Mouse (Mus musculus) macrophage (primary cell): ENCODE measurements around the gene Orc3. TPM values are rescaled to one million over a fixed set of nuclear protein-coding genes. Genes with fewer than 3 reads are reported as not detected.
"Not testable (repeated sequence)": the region's sequence is repeated elsewhere in the genome, so short reads cannot be mapped to it uniquely, and the experiment has no call there.

ENCODE experiments used
- H3K27ac ChIP-seq: fragments of 350-480 bp; formaldehyde crosslinking; 2 replicates; pipeline ENCODE4 v1.9.0; 2021
- H3K36me3 ChIP-seq: fragments of 350-480 bp; formaldehyde crosslinking; 2 replicates; pipeline ENCODE4 v1.9.0; 2021; ENCODE audit errors: inconsistent target
- H3K4me3 ChIP-seq: fragments of 350-480 bp; formaldehyde crosslinking; 2 replicates; pipeline ENCODE4 v1.9.0; 2021; ENCODE audit errors: inconsistent target
- H3K79me2 ChIP-seq: fragments of 350-480 bp; formaldehyde crosslinking; 2 replicates; pipeline ENCODE4 v1.9.0; 2021; ENCODE audit errors: inconsistent target
- whole genome bisulfite sequencing: methylation state at CpG from one replicate; pipeline ENCODE4 v1.1.7; 2026; ENCODE audit warnings: inconsistent platforms; ENCODE audit not compliant: missing documents; 5-methylcytosine and 5-hydroxymethylcytosine counted together
- polyA plus RNA-seq: library from polyadenylated mRNA; stranded (reverse); fragments of 250-400 nt; gene quantifications from 3 replicates; pipeline ENCODE4 v1.2.4, GENCODE M21; 2018; ENCODE audit warnings: inconsistent platforms

Gene Orc3
- polyA plus RNA-seq, 1 experiment from 2014 or later = 39.7 TPM

DNA sequence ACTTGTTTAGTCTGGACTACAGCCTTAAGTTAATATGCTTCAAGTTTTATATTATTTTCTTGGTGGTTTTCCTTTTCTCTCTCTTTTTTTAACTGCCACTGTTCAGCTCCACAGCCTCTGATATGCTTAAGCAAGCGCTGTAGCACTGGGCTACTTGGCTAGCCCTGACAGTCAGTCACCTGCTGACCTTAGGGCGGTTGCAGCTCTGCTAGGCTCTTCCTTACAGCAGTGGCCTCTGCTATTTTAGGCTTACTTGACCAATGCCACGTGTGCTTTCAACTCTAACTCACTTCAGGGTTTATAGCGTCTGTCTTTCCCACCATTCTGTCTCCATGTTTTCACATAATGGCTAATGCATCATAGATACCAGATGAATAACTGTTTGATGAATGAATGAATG, 10.8 kb upstream of the Orc3 start:
- Histone ChIP-seq H3K79me2 (no peaks in the 10 kb centered on the region), H3K36me3 (peaks cover 44% of the 10 kb centered on the region)
- WGBS = 90% methylated on average over 4 of the region's 4 CpGs

DNA sequence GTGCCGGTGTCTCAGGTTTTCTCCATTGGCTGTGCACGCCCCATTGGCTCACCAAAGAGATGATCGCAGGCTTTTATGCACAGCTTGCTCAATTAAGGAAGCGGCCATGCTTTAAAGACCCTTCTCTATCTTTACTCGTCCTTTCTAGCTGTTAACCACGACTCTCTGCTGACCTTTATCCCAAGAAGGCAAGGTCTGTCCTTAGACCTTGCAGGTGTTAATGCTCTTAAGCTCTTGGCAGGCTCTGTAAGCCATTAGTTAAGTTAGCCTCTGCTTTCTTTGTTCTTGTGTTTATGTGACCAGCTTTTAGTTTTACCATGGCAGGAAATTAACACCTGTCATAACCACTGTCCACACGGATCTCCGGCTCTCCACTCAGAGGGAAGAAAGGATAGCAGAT, 1.4 kb upstream of the Orc3 start:
- 79% methylated on average over 8 of the region's 8 CpGs for WGBS
- no peak overlapping the region for H3K27ac ChIP-seq
- peak overlapping the region; percentile 79; the same call in 1 of the 2 replicates for H3K4me3 ChIP-seq
- H3K36me3 ChIP-seq = no peaks in the 10 kb centered on the region
- peaks cover 51% of the 10 kb centered on the region for H3K79me2 ChIP-seq

More for the DNA sequence above, 10.8 kb upstream of the Orc3 start:
- no peak overlapping the region for H3K27ac ChIP-seq
- H3K4me3 ChIP-seq = no peak overlapping the region

DNA sequence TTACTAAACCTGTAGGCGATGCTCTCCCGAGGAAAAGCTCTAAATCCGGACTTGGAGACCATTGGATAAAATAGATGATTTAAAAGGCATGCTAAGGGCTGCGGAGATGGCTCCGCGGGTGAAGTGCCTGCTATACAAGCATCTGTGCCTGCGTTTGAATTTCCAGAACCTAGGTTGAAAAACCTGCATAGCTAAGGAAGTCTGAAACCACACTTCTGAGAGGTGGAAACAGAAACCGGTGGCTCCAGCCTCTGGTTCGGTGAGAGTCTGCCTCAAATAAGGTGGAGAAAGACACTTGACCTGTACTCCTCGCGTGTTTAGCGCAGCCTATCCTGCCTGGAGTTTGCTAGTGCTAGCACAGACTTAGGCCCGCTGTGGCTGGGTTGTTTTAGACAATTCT, 559 bp upstream of the Orc3 start:
- Histone ChIP-seq H3K27ac (peak overlapping the region; percentile 46), H3K36me3 (0 out of 2 replicates have a peak, but pooled peaks cover under 1% of the 10 kb centered on the region), H3K79me2 (peaks cover 60% of the 10 kb centered on the region), H3K4me3 (peak overlapping the region; percentile 79)
- WGBS = under 1% methylated on average over 13 of the region's 13 CpGs

DNA sequence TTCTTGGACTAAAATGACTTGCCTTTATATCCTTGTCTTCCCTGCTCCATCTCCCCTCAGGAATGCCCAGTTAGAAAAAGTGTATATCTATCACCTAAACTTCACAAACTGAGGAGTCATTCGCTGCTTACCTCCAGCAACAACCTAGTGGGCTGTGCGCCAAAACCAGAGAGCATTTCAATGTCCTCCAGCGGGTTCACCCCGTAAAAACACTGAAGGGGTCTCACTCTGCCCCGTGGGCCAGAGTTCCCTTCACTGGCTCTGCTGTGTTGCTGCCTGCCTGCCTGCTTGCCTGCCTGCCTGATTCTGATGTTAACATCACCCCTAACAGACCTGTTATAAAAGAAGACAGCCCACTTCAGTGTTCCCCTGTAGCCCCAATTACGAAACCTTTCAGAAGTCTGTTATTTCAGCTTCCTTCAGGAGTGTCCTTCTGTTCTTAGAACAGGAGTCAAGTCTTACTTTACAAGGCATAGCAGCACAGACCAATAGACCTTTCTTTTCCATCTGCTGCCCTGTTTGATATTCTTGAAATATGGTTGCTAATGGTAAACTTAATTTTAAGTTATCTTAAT, 1.1 kb downstream of the Orc3 start:
- Histone ChIP-seq H3K79me2 (peaks cover 70% of the 10 kb centered on the region), H3K27ac (peak overlapping the region; percentile 69; the same call in 1 of the 2 replicates), H3K36me3 (peaks cover 13% of the 10 kb centered on the region; the same call in 1 of the 2 replicates), H3K4me3 (peak overlapping the region; percentile 79)
- 45% methylated on average over 6 of the region's 6 CpGs for WGBS

DNA sequence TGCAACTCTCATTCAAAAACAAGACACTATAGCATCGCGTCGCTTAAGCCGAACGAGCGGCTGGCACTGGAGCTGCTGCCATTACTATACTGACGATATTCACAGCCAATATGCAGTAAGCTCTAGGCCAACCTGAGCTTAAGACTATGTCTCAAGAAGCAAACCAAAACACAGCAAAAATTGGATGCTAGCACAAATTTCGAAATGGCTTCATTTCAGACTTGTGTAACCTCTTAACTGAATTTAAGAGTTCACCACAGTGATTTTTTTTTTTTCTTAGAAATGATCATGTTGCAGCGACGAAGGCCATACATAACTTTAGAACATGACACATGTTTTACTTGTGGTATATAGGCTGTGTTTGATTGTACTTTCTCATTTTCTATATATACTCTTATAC, 8.1 kb downstream of the Orc3 start:
- WGBS = 94% methylated on average over 8 of the region's 10 CpGs
- Histone ChIP-seq H3K79me2 (peaks cover 25% of the 10 kb centered on the region), H3K36me3 (peaks cover 68% of the 10 kb centered on the region), H3K4me3 (no peak overlapping the region), H3K27ac (no peak overlapping the region)

DNA sequence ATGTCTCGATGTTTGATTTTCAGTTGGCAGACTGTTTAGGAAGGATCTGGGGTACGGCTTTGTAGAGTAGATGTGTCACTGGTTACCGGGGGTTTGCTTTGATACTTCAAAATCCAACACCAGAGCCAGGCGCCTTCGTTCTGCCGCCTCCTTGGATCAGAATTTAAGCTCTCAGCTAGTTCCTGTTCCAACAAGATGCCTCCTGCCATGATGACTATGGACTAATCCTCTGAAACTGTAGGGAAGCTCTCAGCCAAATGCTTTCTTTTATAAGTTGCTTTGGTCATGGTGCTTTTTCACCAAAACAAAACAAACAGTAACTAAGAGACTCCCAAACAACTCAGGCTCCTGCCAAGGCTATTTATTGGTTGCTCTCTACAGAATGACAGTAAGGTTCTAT, 11.6 kb downstream of the Orc3 start:
- 96% methylated on average over 6 of the region's 6 CpGs for WGBS
- no peak overlapping the region for H3K27ac ChIP-seq

DNA sequence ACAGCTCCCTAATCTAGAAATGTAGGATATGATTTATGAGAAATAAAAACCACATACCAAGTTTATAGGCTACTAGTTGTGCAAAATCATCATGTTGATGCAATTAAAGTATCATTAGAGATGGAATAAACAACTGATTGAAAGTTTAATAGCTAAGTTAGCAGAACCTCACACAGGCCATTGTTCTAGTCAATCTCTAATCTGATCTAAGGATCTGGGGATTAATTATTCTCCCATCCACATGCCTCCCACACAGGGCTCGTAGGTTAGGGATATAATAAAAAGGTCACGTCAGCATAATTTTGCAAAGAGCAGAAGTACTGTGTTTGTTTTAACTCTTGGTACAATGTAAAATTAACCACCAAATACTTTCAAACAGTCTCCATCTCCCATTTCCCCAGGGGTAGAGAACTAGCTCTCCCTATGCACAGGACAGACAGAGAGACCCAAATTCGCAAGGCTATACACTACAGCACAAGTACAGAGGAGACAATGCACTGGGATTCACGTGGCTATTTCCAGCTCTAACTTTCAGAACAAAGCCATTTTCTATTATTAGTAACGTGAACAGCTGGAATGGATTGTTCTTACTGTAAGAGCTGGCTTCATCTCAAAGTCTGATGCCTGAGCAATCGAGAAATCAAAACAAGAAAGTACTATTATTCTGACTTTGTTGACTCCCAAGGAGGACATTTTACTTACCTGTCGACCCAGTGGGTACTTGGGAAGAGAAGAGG, 29.7 kb downstream of the Orc3 start:
- H3K4me3 ChIP-seq = no peak overlapping the region
- WGBS = 92% methylated on average over 7 of the region's 7 CpGs
- H3K36me3 ChIP-seq = peaks cover 49% of the 10 kb centered on the region

More for the DNA sequence above, 11.6 kb downstream of the Orc3 start:
- Histone ChIP-seq H3K4me3 (no peak overlapping the region), H3K36me3 (peaks cover 69% of the 10 kb centered on the region), H3K79me2 (no peaks in the 10 kb centered on the region)

DNA sequence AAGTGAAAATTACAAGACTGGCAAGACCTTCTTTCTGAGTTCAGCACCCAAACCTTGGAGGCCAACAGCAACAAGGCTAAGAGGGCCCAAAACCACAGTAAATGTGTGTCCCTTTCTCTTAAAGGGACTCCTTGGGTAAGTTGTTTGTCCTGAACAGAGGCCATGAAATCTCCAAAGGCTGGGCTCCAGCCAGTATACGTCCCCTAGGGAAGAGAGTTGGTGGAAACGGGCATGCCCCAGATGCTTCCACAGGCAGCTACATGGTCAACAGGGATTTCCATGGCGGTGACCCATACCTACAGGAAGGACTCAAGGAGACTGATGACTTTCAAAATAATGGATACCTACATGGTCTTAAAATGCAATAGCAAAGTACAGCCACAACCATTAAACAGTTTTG, 31.3 kb downstream of the Orc3 start:
- 88% methylated on average over 3 of the region's 3 CpGs for WGBS
- Histone ChIP-seq H3K79me2 (no peaks in the 10 kb centered on the region), H3K4me3 (no peak overlapping the region), H3K27ac (no peak overlapping the region), H3K36me3 (peaks cover 63% of the 10 kb centered on the region)

More for the DNA sequence above, 29.7 kb downstream of the Orc3 start:
- no peak overlapping the region for H3K27ac ChIP-seq
- no peaks in the 10 kb centered on the region for H3K79me2 ChIP-seq

DNA sequence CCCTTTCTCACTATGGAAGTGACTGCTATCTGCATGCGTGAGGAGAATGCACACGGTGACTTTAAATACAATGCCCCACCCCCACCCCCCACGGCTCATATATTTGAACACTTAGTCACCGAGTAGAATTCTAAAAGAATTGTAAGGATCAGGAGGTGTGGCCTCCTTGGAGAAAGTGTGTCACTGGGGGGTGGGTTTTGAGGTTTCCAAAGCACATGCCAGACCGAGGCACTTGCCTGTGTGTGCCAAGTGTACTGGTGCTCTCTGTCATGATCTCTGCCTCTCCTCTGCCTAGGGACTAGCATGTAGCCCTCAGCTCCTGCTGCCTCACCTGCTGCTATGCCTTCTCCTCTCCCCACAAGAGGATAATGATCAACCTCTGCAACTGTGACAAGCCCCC, 32.3 kb downstream of the Orc3 start:
- Histone ChIP-seq H3K4me3 (no peak overlapping the region), H3K79me2 (no peaks in the 10 kb centered on the region)
- WGBS = 85% methylated on average over 4 of the region's 5 CpGs

DNA sequence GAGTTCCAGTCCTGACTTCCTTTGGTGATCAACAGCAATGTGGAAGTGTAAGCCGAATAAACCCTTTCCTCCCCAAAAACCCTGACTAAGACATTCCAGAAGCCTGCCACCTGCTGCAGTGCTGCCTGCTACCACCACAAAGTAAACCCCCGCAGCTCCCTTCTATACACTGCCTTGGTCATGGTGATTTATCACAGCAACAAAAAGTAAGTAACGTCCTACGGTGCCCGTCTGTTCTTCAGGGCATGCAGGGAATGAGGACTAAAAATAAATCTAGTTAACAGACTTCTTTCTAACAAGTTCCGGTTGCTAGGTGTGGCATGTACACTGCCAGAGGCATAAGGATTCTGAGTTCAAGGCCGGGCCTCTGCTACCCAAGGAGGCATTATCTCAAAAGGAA, 32.8 kb downstream of the Orc3 start:
- H3K36me3 ChIP-seq = peaks cover 67% of the 10 kb centered on the region
- H3K4me3 ChIP-seq = no peak overlapping the region
- WGBS = 87% methylated on average over 7 of the region's 7 CpGs
- H3K79me2 ChIP-seq = no peaks in the 10 kb centered on the region
- H3K27ac ChIP-seq = no peak overlapping the region

More for the DNA sequence above, 32.3 kb downstream of the Orc3 start:
- Histone ChIP-seq H3K36me3 (peaks cover 67% of the 10 kb centered on the region), H3K27ac (no peak overlapping the region)

DNA sequence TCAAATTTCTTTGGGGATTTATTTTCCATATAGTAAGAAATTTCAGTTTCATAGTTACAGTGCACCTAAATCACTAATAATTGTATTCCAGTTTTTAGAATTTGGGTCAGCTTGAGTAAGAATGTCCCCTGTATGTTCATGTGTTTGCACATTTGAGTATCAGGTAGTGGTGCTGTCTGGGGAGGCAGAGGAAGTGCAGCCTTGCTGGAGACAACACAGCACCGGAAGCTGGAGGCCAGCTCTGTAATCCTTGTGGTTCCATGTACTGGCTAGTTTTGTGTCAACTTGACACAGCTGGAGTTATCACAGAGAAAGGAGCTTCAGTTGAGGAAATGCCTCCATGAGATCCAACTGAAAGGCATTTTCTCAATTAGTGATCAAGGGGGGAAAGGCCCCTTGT, 33.3 kb downstream of the Orc3 start:
- H3K36me3 ChIP-seq = peaks cover 70% of the 10 kb centered on the region
- not testable (repeated sequence) for H3K27ac ChIP-seq, H3K4me3 ChIP-seq, H3K79me2 ChIP-seq
- 67% methylated on average over 1 of the region's 1 CpGs for WGBS

DNA sequence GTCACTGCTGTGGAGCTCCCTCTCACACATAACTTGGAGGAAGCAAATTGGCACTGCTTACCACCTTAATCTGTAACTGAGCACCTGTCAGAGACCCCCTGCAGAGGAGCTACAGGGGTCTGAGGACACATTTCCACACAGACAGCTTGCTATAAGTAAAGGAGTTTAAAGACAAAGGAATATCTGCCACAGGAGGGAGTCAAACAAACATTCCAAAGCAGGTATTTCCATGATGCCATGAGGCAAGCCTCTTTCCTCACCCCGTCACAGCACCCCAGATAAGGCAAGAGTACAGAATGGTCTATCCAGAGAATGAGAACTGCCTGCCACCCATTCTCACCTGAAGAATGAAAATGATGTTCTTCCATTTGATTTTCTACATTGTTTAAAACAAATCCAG, 35.5 kb downstream of the Orc3 start:
- H3K27ac ChIP-seq = no peak overlapping the region
- WGBS = 100% methylated on average over 1 of the region's 1 CpGs
- H3K36me3 ChIP-seq = peaks cover 78% of the 10 kb centered on the region
- H3K4me3 ChIP-seq = no peak overlapping the region
- H3K79me2 ChIP-seq = no peaks in the 10 kb centered on the region

DNA sequence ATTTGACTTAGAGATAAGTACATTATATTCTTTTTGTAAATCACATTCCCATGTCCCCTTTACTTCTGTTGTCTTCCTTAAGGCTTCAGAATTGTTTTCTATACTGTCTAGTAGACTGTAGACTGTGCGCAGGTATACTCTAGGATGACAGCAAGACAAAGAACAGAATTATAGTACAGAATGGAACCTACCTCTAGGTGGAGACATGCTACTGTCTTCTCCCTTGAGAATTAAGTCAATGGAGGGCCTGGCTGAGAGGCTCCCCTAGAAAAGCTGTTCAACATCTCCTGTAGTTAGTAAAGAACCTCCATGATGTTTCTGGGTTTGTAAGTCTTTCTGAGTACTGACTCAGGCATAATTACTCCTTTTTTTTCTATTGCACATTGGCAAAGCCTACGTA, 37.7 kb downstream of the Orc3 start:
- H3K36me3 ChIP-seq = peaks cover 84% of the 10 kb centered on the region
- no peak overlapping the region for H3K4me3 ChIP-seq
- H3K79me2 ChIP-seq = no peaks in the 10 kb centered on the region
- 100% methylated on average over 2 of the region's 2 CpGs for WGBS
- no peak overlapping the region for H3K27ac ChIP-seq

DNA sequence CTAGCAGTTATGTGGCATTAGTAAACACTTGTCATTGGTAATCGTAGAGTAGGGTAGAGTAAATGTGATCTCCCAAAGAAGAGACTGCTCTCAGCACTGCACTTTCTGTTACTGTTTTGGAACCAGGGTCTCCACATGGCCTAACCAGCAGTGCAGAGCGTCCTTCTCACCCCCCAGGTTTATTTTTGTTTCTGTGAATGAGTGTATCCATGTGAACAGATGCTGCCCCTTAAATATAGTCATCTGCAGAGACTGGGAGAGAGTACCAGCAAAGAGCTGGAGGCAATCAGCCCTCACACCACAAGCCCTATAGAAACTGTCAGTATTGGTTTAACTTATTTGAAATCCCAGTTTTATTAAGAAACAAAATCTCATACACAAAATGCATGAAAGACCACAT, 41.9 kb downstream of the Orc3 start:
- H3K4me3 ChIP-seq = no peak overlapping the region
- 100% methylated on average over 2 of the region's 2 CpGs for WGBS
- H3K36me3 ChIP-seq = peaks cover 90% of the 10 kb centered on the region

DNA sequence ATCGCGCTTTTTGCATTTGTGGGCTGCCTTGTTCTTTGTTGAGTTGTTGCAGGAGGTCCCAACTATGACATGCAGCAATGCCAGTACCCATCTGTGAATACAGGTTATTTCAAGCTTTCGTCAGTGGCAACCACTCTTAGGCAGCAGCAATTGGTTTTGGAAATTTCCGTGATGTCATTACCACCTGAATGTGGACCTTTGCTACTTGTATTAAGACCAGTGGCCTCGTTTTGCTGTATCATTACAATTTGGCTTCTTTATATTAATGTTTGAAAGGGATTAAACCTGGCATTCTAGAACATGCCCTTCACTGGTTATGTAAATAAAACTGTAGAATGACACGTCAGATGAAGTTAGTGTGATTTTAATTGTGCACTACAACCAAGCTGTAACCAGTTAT, 48.5 kb downstream of the Orc3 start:
- 92% methylated on average over 6 of the region's 6 CpGs for WGBS
- Histone ChIP-seq H3K79me2 (peaks cover 49% of the 10 kb centered on the region), H3K4me3 (no peak overlapping the region), H3K36me3 (peaks cover 70% of the 10 kb centered on the region), H3K27ac (no peak overlapping the region)

More for the DNA sequence above, 41.9 kb downstream of the Orc3 start:
- Histone ChIP-seq H3K27ac (no peak overlapping the region), H3K79me2 (no peaks in the 10 kb centered on the region; the same call in 1 of the 2 replicates)
